Mouse (Mus musculus) G1E (cell line): ENCODE measurements around the gene Tmem159.

Source experiments
- CTCF ChIP-seq: IDR thresholded peaks from 2 replicates; pipeline ENCODE4 v1.5.1; 2012; ENCODE audit warnings: low read depth, low read length, inconsistent platforms, mixed read lengths
- GATA1 ChIP-seq: IDR thresholded peaks from 2 replicates; pipeline ENCODE4 v1.6.1; 2012; ENCODE audit warnings: borderline replicate concordance, low read length, inconsistent platforms, mixed read lengths

DNA sequence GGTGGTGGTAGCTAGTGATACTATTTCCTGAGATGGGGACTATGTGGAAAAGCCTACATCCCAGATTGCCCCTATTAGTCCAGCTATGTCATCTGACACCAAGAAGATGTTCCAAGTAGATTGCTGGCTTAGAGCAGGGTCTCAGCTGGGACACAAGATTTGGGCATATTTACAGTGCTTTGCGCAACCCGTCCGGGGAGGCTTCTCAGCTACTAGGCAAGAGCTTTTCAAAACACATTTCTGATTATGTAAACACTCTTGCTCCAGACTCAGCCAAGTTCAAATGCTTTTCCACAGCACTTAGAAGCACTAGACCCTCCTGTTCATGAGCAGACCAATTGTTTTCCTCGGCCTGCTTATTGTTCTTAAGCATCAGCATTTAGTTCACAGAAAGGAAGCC lies 21.6 kb downstream of the Tmem159 start:
- TF ChIP-seq CTCF: no peak
- no peak for TF ChIP-seq GATA1
